8 mouse cellular contexts compared by ENCODE assay signal in the genomic region with DNA sequence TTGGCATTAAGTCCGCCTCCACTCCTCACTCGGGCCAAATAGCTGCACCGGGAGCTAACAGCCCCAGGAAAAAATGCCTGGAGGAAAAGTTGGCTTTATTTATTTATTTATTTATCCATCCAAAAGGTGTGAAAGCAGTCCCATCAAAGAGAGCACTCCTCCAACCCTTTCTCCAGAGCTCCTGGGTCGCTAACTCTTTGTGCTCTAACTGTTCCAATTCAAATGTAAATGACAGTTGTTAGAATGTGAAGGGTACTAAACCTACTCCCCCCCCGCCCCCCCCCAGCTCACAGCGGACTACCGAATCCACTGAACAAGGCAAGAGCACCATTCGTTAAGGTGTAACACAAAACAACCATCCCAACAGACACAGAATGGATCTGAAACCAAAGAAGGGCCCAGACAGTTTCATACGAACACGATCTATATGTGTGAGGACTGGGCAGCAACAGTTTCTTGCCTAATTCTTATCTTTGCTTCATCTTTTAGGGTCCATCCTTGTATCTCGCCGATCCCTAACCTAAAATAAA. TPM values are rescaled to one million over a fixed set of nuclear protein-coding genes. Genes with fewer than 3 reads are reported as not detected.
DNase-seq lines count a peak whose midpoint lies in the region; ATAC-seq and TF ChIP-seq lines count a peak whose summit lies in the region.

No protein-coding gene starts in this region.

- H3K4me2 ChIP-seq in embryonic facial prominence, embryonic 11.5 days (ENCODE audit: low read depth, low read length) = peak overlapping the region; percentile 37
- peak overlapping the region; percentile 59 for H3K4me2 ChIP-seq in intestine, embryonic 14.5 days (ENCODE audit: low read length)
- H3K4me2 ChIP-seq in neural tube, embryonic 13.5 days = peak overlapping the region; percentile 64

- no peak for TF ChIP-seq CTCF in lung, adult 2 months (IDR thresholded peaks at IDR 0.05; ENCODE audit: insufficient read depth, low read length)

- ATAC-seq in embryonic facial prominence, embryonic 11.5 days (replicated peaks; ENCODE audit: insufficient number of reproducible peaks, low FRiP score, low TSS enrichment, low read depth) = no peak; the same call in 1 of the 2 replicates
- no peak; the same call in 1 of the 2 replicates for ATAC-seq in intestine, embryonic 14.5 days (replicated peaks; ENCODE audit: low FRiP score, low TSS enrichment, low read depth)
- peak; percentile 68 for ATAC-seq in neural tube, embryonic 13.5 days (ENCODE audit: low read depth)

- WGBS in lung, adult 2 months = 29% methylated on average over 12 of the region's 12 CpGs
- WGBS in embryonic facial prominence, embryonic 11.5 days = 19% methylated on average over 12 of the region's 12 CpGs
- WGBS in intestine, embryonic 14.5 days = 14% methylated on average over 12 of the region's 12 CpGs
- 22% methylated on average over 12 of the region's 12 CpGs for whole genome bisulfite sequencing in neural tube, embryonic 13.5 days

- peak overlapping the region; percentile 70 for H3K9ac ChIP-seq in embryonic facial prominence, embryonic 11.5 days (replicated peaks; ENCODE audit: low read length)
- H3K9ac ChIP-seq in intestine, embryonic 14.5 days (ENCODE audit: low read length) = peak overlapping the region; percentile 63
- peak overlapping the region; percentile 71 for H3K9ac ChIP-seq in neural tube, embryonic 13.5 days

- H3K4me1 ChIP-seq in lung, adult 2 months (ENCODE audit: control insufficient read depth, insufficient read depth, low read length) = no peaks in the 10 kb centered on the region
- no peaks in the 10 kb centered on the region for H3K4me1 ChIP-seq in embryonic facial prominence, embryonic 11.5 days (ENCODE audit: control insufficient read depth, insufficient read depth, low read length)
- H3K4me1 ChIP-seq in intestine, embryonic 14.5 days (replicated peaks; ENCODE audit: control insufficient read depth, insufficient read depth, low read length) = no peaks in the 10 kb centered on the region; the same call in 1 of the 2 replicates
- H3K4me1 ChIP-seq in neural tube, embryonic 13.5 days (replicated peaks) = peaks cover 7% of the 10 kb centered on the region

- H3K36me3 ChIP-seq in embryonic facial prominence, embryonic 11.5 days (replicated peaks; ENCODE audit: control insufficient read depth, insufficient read depth, low read depth, low read length) = no peaks in the 10 kb centered on the region
- no peaks in the 10 kb centered on the region for H3K36me3 ChIP-seq in intestine, embryonic 14.5 days (ENCODE audit: control insufficient read depth, insufficient read depth, low read length)
- no peaks in the 10 kb centered on the region for H3K36me3 ChIP-seq in neural tube, embryonic 13.5 days

- no peaks in the 10 kb centered on the region for H3K27me3 ChIP-seq in embryonic facial prominence, embryonic 11.5 days (ENCODE audit: control insufficient read depth, insufficient read depth, low read length)
- H3K27me3 ChIP-seq in intestine, embryonic 14.5 days (replicated peaks; ENCODE audit: control insufficient read depth, insufficient read depth, low read length) = no peaks in the 10 kb centered on the region
- no peaks in the 10 kb centered on the region for H3K27me3 ChIP-seq in neural tube, embryonic 13.5 days

- no peak overlapping the region for H3K27ac ChIP-seq in embryonic facial prominence, embryonic 11.5 days (replicated peaks; ENCODE audit: low read depth, low read length)
- H3K27ac ChIP-seq in intestine, embryonic 14.5 days (ENCODE audit: low read depth) = peak overlapping the region; percentile 87; the same call in 1 of the 2 replicates
- peak overlapping the region; percentile 92; the same call in 1 of the 2 replicates for H3K27ac ChIP-seq in neural tube, embryonic 13.5 days (replicated peaks)

- TF ChIP-seq POLR2A in lung, adult 2 months (IDR thresholded peaks at IDR 0.05; ENCODE audit: borderline replicate concordance, extremely low read depth, low read depth, low read length) = no peak

- no peaks in the 10 kb centered on the region for H3K9me3 ChIP-seq in embryonic facial prominence, embryonic 11.5 days (replicated peaks; ENCODE audit: control insufficient read depth, low read length)
- no peaks in the 10 kb centered on the region for H3K9me3 ChIP-seq in intestine, embryonic 14.5 days (ENCODE audit: control insufficient read depth, low read length)
- H3K9me3 ChIP-seq in neural tube, embryonic 13.5 days = no peaks in the 10 kb centered on the region

- intact Hi-C loops in left cerebral cortex, postnatal 36 days (cut with DNase I) = no loop called here

- peak overlapping the region; percentile 98 for H3K4me3 ChIP-seq in lung, adult 2 months (replicated peaks; ENCODE audit: extremely low read depth, low read depth, low read length)
- peak overlapping the region; percentile 47 for H3K4me3 ChIP-seq in embryonic facial prominence, embryonic 11.5 days (ENCODE audit: low read depth, low read length)
- peak overlapping the region; percentile 50 for H3K4me3 ChIP-seq in intestine, embryonic 14.5 days (ENCODE audit: low read depth, low read length)
- peak overlapping the region; percentile 50 for H3K4me3 ChIP-seq in neural tube, embryonic 13.5 days

- DNase-seq in lung, adult 2 months = no peak
- no peak for DNase-seq in lung, postnatal 25 days (ENCODE audit: low spot score)
- DNase-seq in embryonic facial prominence, embryonic 11.5 days (ENCODE audit: low spot score) = no peak
- no peak for DNase-seq in intestine, embryonic 14.5 days (ENCODE audit: low spot score)
- DNase-seq in left cerebral cortex, postnatal 36 days (ENCODE audit: low spot score in 2 of 2) = no peak
- no peak for DNase-seq in adrenal gland, postnatal 14 days
- DNase-seq in cerebellum, adult 11-12 months = no peak

RNA-seq across cellular contexts. Expression of a gene that starts 0.6 kb away (rescaled TPM):
- 3.6 and 4.3 TPM in 2 replicates for polyA plus RNA-seq in lung, adult 2 months (2012; rRNA removed)
- polyA plus RNA-seq in embryonic facial prominence, embryonic 11.5 days (2014; fragmentation: Nextera tagmentation; extraction: Ambion mirVana) = 13.4 TPM in 2 replicates
- polyA plus RNA-seq in intestine, embryonic 14.5 days (2014; fragmentation: Nextera tagmentation; extraction: Ambion mirVana) = 9.3 and 10.7 TPM in 2 replicates
- 13.1 and 15.8 TPM in 2 replicates for polyA plus RNA-seq in neural tube, embryonic 13.5 days (2015; fragmentation: Nextera tagmentation; extraction: Ambion mirVana)
- 10 to 100 TPM; 21.7 to 33.0 TPM for total RNA-seq in left cerebral cortex, postnatal 36 days (2021)
- total RNA-seq in adrenal gland, postnatal 14 days (2021) = 6.8 and 8.4 TPM in 2 replicates

RNA-seq across cellular contexts. Expression of a gene that starts 11.9 kb away (rescaled TPM):
- 1.0 and 1.3 TPM in 2 replicates for polyA plus RNA-seq in lung, adult 2 months (2012; rRNA removed)
- polyA plus RNA-seq in embryonic facial prominence, embryonic 11.5 days (2014; fragmentation: Nextera tagmentation; extraction: Ambion mirVana) = 14.7 and 16.6 TPM in 2 replicates
- 8.7 and 9.0 TPM in 2 replicates for polyA plus RNA-seq in intestine, embryonic 14.5 days (2014; fragmentation: Nextera tagmentation; extraction: Ambion mirVana)
- polyA plus RNA-seq in neural tube, embryonic 13.5 days (2015; fragmentation: Nextera tagmentation; extraction: Ambion mirVana) = 6.4 and 7.1 TPM in 2 replicates
- total RNA-seq in left cerebral cortex, postnatal 36 days (2021) = 1 to 10 TPM; 8.3 to 9.7 TPM
- total RNA-seq in adrenal gland, postnatal 14 days (2021) = 6.0 and 6.3 TPM in 2 replicates

RNA-seq across cellular contexts. Expression of a gene that starts 44.6 kb away (rescaled TPM):
- polyA plus RNA-seq in lung, adult 2 months (2012; rRNA removed) = 0.26 and 0.34 TPM in 2 replicates
- 59.5 and 61.3 TPM in 2 replicates for polyA plus RNA-seq in embryonic facial prominence, embryonic 11.5 days (2014; fragmentation: Nextera tagmentation; extraction: Ambion mirVana)
- polyA plus RNA-seq in intestine, embryonic 14.5 days (2014; fragmentation: Nextera tagmentation; extraction: Ambion mirVana) = 20.0 and 23.2 TPM in 2 replicates
- polyA plus RNA-seq in neural tube, embryonic 13.5 days (2015; fragmentation: Nextera tagmentation; extraction: Ambion mirVana) = 215 and 233 TPM in 2 replicates
- 100 to 1,000 TPM; 248 to 256 TPM for total RNA-seq in left cerebral cortex, postnatal 36 days (2021)
- total RNA-seq in adrenal gland, postnatal 14 days (2021) = 10.5 and 13.3 TPM in 2 replicates

Comparison
In these comparisons a context has a peak if more than half of its experiments do, and no peak if none do; other contexts are left out.
1. H3K4me3 ChIP-seq: peak in every context shown above with its lines; median percentile 98 in lung, adult 2 months; 50 in intestine, embryonic 14.5 days; 50 in neural tube, embryonic 13.5 days; 47 in embryonic facial prominence, embryonic 11.5 days.
2. RNA of a gene that starts 44.6 kb away (polyA plus RNA-seq): 215 to 233 TPM in neural tube, embryonic 13.5 days, 59.5 to 61.3 TPM in embryonic facial prominence, embryonic 11.5 days and 20.0 to 23.2 TPM in intestine, embryonic 14.5 days; 0.26 to 0.34 TPM in lung, adult 2 months; every median in the first group is over 10 times any median in the second.
3. Peak in every context shown above with its lines, with median percentiles within 50 percentile points of each other: H3K4me2 ChIP-seq and H3K9ac ChIP-seq.